Mouse (Mus musculus) ES-E14 (cell line): ENCODE data around the gene Chrnb2.

Source experiments
- HCFC1 ChIP-seq: IDR thresholded peaks from 2 replicates; pipeline ENCODE4 v1.6.1; 2012; ENCODE audit warnings: low read length, inconsistent platforms, borderline replicate concordance; ENCODE audit not compliant: insufficient read depth
- MAFK ChIP-seq: IDR thresholded peaks from 2 replicates; pipeline ENCODE4 v1.6.1; 2014; ENCODE audit warnings: mild to moderate bottlenecking, low read depth, low read length, inconsistent platforms; ENCODE audit not compliant: insufficient read depth
- ZC3H11A ChIP-seq: IDR thresholded peaks from 2 replicates; pipeline ENCODE4 v1.6.1; 2012; ENCODE audit warnings: low read depth, mild to moderate bottlenecking, inconsistent platforms, low read length, borderline replicate concordance
- ZNF384 ChIP-seq: IDR thresholded peaks from 2 replicates; pipeline ENCODE4 v1.6.1; 2012; ENCODE audit warnings: low read depth, low read length, inconsistent platforms

DNA sequence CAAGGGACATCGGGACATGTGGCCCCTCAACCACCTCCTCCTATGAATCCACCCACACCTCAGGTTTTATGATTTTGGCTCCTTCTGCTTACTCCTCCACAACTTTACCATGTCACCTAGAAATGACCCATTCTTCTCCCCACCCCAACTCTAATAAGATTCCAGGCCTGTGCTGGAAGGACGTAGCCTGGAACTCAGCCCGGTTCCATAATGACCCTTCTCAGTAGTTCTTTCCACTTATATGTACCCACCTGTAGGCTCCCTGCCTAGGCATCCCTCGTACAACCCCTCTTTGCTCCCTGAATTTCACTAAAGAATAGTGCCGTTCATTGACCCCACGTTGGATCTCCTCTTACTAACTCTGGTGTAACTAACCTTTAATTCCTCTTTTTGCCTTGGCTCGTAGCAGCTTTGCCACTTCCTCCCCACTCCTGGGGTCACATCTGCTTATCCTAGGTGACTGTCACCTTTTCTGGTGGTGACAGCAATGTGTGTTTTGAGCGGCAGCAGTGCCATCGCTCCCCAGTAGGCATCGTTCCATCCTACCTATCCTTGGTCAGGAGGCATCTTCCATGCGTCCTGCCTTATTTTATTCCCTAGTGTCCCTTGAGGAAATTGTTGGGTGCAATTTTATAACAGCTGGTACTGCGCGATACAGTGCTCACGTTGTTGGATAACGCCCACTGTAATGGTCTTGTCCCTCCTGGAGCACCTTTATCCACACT lies 10.0 kb upstream of the Chrnb2 start:
- TF ChIP-seq HCFC1 (no peak), ZNF384 (no peak), ZC3H11A (no peak), MAFK (no peak)
